Mouse (Mus musculus): ENCODE measurements around the gene 4930579G24Rik.

DNA sequence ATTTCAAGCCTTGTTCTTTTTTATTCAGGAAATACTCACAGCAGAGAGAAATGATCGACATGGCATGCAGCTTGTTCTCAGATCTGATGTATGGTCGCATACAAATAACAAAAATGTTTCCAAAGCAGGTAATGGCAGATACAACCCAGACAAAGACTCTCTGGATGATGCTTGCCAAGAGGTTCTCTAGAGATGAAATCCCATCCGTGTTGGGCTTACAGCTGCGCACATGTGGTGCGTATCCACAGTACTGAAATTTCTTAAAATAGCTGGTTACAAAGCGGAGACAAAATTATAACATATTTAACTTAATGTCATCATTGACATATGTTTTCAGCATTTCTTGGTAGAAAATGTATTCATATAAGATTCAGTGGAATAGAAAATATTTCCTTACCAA lies 23.2 kb downstream of the 4930579G24Rik start:
- TF ChIP-seq CTCF (IDR thresholded peaks at IDR 0.05; ENCODE audit: extremely low read depth, insufficient read depth, low read length) (no peak), POLR2A (IDR thresholded peaks at IDR 0.05; ENCODE audit: extremely low read depth, insufficient read depth, low read length) (no peak)
